Mouse (Mus musculus) gastrocnemius, adult 2 months (tissue): ENCODE measurements at regions not wholly inside any gene's neighbourhood (a gene's known extent, or its start where the extent isn't known, plus 50 kb on each side); places are given as distances from the start of the nearest gene placed in this dataset.
A peak's percentile ranks its signal among the peaks of the same experiment; 100 is the strongest.

Experiments used
- DNase-seq: peaks from one replicate; pipeline ENCODE4 v3.0.0; 2022
- H3K27ac ChIP-seq: fragments of 200-600 bp; 2 replicates; pipeline ENCODE4 v1.8.1; 2022; ENCODE audit warnings: mild to moderate bottlenecking
- H3K4me3 ChIP-seq: fragments of 200-600 bp; 2 replicates; pipeline ENCODE4 v1.8.1; 2022; ENCODE audit warnings: mild to moderate bottlenecking, moderate library complexity
- CTCF ChIP-seq: fragments of 200-600 bp; IDR thresholded peaks from 2 replicates; pipeline ENCODE4 v1.8.1; 2022; ENCODE audit warnings: antibody characterized with exemption, mild to moderate bottlenecking, moderate library complexity
- intact Hi-C: fragments of 180-260 bp; cut with DNase I; formaldehyde crosslinking; loops from one replicate; pipeline ENCODE4 v1.15.1; 2025

DNA sequence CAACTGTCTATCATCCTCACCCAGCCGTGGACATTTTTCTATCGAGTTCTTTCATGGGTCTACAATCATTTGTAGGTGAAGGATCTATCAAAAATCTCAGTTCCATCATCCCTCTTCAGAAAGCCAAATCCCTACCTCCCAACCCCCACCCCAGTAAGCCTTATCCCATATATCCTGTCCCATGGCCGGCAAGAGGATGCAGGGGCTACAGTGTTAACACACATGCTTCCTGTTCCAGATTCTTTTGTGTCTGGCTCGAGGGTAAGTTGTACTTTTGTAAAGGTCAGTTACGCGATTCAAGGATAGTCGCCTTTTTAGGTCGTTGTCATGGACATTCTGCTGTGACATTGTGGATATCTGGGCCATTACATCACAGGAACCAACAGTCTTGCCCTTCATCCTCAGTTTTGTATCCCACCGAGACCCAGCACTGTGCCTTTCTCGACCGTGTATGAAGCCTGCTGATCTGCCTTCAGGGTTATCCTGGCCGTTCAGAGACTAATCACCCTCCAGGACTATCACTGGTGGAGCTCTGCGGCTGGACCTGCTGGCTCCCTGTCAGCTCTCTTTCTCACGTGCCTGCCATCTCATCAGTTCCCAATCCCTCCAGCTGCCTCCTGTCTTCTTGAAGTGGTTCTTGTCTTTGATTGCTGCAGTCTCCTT lies 193.8 kb downstream of the Trim29 start:
- no peak for TF ChIP-seq CTCF
- DNase-seq, result no peak
- peak overlapping the region; percentile 28; the same call in 1 of the 2 replicates for H3K4me3 ChIP-seq
- H3K27ac ChIP-seq, result no peak overlapping the region
- intact Hi-C loops, result no loop called here

DNA sequence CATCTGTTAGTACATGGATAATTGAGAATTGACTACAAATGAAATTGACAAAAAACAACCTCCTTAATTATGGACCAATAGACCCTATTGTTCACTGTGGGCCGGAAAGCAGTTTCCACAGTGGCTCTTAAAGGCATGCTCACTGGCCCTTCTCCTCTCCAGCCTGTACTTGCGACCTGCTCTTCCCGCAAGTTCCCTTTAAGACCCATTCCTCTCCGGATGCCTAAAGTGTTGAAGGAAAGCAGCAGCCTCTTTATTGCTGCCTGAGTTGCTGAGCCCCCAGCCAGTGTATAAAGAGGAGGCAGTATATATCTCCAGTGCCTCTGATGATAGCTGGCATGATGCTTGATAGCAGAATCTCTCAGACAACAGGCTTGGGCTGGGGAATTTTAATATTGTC lies 195.2 kb downstream of the Trim29 start:
- Histone ChIP-seq H3K27ac (no peak overlapping the region), H3K4me3 (no peak overlapping the region)
- intact Hi-C loops, result no loop called here
- no peak for TF ChIP-seq CTCF
- no peak for DNase-seq

DNA sequence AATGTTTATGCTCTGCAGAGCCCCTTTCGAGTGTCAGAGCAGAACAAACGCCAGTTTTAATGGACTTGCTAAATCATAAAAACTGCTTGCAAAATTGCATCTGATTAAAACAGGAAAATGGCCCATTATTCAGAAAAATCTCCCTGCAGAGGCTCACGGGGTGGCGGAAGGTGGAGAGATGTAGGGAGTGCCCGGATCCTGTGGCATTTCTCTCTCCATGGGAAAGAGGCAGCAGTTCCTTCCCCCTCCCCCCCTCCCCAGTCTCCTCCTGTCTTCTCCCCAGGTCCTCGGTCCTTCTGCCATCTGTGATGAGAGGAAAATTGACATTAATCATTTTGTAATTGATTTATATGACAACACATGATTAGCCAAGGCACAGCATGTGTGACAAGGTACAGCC lies 195.6 kb downstream of the Trim29 start:
- DNase-seq, result no peak
- no peak for TF ChIP-seq CTCF
- intact Hi-C loops, result no loop called here
- no peak overlapping the region for H3K4me3 ChIP-seq
- H3K27ac ChIP-seq, result no peak overlapping the region

DNA sequence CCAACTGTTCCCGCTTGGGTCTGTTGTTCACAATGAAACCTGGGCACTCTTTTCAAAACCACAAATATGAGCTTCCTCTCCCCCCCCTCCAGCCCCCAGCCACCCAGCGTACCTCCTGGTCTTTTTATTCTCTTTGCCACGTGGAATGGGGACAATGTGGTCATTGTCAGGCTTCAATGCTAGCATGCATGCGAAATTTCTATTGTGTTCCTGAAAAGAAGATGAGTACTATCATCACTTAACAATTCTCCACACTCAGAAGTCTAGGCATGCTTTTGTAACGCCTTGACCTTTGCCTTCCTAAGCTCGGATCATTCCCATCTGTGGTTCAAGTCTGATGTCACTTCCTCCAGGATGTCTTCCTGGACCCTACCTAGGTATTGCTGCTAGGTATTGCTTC lies 202.2 kb downstream of the Trim29 start:
- no peak overlapping the region for H3K27ac ChIP-seq
- DNase-seq, result no peak
- H3K4me3 ChIP-seq, result no peak overlapping the region
- intact Hi-C loops, result no loop called here
- TF ChIP-seq CTCF, result no peak

DNA sequence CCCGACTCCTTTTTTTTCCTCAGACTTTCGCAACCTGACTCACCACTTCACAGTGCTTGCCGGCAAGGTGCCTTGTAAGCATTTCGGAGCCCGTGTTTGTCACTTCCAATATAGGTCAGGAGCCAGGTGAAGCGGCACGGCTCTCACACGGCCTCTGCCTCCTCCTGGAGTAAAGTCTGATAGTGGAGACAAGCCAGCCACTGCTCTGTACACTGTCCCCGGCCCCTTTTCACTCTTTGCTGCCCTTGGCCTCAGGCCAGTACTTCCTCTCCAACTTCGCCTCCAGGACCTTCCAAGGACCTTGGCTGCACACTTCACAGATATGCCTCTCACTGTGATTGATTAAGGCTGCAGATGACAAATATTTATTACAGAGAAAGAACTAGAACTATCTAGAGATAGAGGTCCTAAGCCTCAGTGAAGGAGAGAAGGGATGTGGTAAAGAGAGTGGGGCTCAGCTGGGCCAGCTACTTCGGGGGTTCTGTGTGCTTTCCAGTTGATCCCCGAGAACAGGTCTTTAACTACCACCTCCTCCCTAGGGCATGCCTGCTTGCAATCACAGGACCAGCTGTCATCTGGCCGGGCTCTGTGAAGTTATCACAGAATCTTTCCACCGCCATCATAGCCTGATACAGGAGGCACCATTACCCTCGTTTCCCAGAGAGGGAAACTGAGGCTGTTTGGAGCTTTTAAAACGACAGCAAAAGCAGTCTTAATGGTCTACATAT lies 204.2 kb downstream of the Trim29 start:
- no peak overlapping the region for H3K27ac ChIP-seq
- intact Hi-C loops, result no loop called here
- H3K4me3 ChIP-seq, result no peak overlapping the region
- no peak for DNase-seq
- no peak for TF ChIP-seq CTCF

DNA sequence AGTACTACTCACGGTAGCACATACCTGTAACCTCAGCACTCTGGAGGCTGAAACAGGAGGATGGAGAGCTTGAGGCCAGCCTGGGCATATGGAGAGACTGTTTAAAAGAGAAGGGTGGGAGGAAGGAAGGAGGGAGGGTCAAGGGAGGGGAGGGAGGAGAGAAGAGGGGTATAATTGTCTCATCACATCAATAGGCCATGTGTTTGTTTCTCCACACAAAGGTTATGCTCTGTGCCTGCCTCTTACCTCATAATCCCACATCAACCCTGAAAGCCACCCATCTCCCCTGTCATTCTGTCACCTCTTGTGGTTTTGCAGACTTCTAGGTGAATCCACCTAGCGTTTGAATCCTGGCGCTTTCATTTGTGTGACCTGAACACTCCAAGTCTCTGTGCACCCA lies 210.3 kb downstream of the Trim29 start:
- TF ChIP-seq CTCF, result no peak

DNA sequence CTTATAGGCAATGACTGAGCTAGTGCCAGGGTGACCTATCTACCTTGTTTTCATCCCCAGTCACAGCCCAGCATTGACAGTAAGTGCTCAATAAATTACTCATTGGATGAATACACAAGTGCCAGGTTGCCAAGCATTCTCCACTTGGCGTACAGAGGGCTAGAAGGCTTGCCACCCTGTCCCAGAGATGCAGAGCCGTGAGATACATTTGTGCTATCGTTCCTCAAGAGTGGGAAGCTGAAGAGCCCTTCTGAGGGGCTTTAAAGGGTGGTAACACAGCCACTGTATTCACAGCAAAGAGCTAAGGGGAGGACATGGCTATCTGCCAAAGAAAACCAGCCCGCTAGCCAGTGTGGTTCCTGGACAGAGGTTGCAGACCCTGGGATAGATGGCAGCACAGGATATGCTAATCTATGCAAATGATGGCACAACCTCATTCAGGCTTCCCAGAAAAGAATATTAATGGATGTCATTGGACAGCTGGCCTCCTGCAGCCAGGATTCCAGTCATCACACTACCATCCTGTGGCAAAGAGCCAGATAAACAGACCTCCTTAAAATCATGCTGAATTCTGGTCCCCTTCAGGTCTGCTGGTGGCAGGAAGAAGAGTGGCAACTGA lies 214.4 kb downstream of the Trim29 start:
- Histone ChIP-seq H3K4me3 (no peak overlapping the region), H3K27ac (no peak overlapping the region)
- intact Hi-C loops, result no loop called here
- no peak for TF ChIP-seq CTCF
- DNase-seq, result no peak

More for the DNA sequence above, 210.3 kb downstream of the Trim29 start:
- intact Hi-C loops, result no loop called here
- no peak overlapping the region for H3K27ac ChIP-seq
- no peak overlapping the region for H3K4me3 ChIP-seq
- DNase-seq, result no peak

DNA sequence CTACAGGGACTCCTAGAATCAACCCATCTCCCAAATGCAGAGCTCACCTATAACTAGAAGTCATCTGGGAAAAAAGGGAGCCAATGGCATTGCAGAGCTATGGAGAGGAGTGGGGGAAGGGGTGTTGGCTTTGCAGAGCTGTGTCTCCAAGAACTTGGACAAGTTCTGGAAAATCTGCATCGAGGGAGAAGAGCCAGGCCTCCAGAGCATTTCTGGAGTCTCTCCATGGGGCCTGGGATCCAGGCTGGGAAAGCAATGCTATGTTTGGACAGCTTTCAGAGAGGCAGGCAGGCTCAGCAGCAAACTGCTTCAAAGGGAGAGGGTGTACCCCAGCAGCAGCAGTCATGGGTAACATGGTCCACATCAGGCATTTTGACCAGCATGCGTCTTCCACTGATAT lies 211.6 kb upstream of the Nectin1 start:
- Histone ChIP-seq H3K4me3 (no peak overlapping the region), H3K27ac (no peak overlapping the region)
- no peak for TF ChIP-seq CTCF
- intact Hi-C loops, result no loop called here
- DNase-seq, result no peak

DNA sequence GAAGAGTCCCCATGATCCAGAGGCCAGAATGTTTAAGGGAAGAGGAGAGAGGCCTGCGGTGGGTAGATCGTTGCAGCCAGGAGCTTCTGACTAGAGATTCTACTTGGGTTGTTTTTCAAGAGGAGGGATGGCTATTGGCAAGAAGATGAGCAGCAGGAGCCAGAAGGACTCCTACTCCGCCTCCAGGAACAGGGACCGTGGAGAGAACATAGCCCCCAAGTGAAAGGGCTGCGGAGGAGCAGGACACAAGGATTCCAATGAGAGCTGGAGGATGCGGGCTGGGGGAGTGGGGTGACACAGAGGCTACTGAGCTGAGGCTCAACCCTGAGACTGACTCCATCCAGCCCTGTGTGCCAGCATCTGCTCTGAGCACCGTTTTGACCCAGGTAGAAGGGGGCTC lies 207.8 kb upstream of the Nectin1 start:
- no peak for DNase-seq
- no peak overlapping the region for H3K27ac ChIP-seq
- no peak for TF ChIP-seq CTCF
- intact Hi-C loops, result no loop called here
- H3K4me3 ChIP-seq, result no peak overlapping the region

DNA sequence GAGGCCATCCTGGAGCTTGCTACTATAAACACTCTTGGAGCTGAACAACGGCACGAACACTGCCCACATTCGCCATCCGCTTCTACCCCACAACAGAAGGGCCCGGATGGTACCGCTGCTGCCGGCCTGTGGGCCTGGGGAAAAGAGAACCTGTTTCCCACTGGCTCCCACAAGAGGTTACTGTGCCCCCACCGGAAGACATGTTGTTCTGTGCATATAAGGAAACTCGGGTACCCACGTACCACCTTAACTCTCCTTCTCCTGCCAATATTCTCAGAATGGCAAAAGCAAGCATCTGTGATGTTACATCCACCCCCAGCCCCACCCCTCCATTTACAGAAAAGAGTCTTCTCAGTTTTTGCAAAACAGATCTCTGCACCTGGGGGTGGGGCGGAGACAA lies 206.7 kb upstream of the Nectin1 start:
- intact Hi-C loops, result no loop called here
- no peak for TF ChIP-seq CTCF
- no peak overlapping the region for H3K27ac ChIP-seq
- no peak overlapping the region for H3K4me3 ChIP-seq
- DNase-seq, result no peak

DNA sequence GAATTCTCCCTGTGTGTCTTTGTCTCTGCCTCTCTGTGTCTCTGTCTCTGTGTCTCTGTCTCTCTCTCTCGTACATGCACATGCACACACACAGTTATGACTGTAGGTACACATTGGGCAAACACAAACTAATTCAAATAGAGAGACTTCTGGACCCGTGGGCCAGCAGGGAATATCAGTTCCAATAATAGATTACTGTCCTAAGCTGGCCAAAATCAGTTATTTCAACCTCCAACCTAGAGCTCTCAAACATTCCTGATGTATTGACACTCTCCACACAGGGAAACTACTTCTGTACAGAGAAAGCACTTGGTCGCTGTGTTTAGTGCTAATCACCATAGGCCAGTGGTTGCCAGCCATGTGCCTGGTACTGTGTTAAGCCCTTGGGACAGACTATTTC lies 203.7 kb upstream of the Nectin1 start:
- no peak for TF ChIP-seq CTCF
- Histone ChIP-seq H3K27ac (no peak overlapping the region), H3K4me3 (no peak overlapping the region)
- DNase-seq, result no peak
- intact Hi-C loops, result no loop called here

DNA sequence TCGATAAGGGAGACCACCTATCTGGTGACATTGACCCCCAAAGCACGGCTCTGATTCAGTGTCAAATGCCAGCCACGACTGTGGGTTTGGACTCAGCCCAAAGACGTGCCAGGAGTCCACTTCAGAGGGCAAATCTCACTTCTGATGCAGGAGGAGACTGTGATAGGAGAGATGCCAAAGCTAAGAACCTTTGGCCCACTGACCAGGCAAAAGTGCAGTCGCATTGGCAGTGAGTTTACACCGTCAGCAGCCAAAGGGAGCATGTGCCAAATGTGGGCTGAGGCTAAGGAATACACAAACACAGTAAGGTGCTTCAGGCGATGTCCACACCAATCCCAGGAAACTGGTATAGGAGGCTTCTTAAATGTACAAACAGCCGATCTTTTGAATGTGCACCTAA lies 202.6 kb upstream of the Nectin1 start:
- DNase-seq, result peak; percentile 39
- TF ChIP-seq CTCF, result no peak
- Histone ChIP-seq H3K27ac (no peak overlapping the region), H3K4me3 (no peak overlapping the region)
- intact Hi-C loops, result no loop called here

DNA sequence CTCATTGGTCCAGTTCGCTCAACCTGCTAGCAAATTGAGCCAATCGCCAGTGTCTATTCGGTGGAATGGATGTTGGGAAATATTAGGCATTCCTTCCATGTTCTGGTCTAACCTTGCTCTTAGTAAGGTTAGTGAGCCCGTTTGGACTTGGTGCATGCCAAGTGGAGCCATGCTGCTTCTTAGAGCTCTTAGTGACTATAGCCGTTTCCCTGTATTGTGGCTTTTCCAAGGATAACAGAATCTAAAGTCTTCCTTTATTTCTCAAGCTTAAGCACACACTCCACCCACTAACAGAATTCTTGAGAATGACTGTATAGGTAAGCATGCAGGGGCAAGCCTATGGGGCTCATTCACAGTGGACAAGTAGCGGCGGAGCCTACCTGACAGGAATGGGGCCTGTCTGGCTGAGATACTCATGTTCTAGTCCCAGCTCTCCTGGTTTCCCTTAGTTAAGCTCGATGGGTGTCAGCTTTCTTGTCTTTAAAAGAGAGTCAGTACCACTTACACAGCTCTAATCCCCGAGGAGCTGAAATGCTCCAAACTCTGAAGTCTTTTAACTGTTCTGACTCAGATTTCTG lies 201.6 kb upstream of the Nectin1 start:
- no peak overlapping the region for H3K4me3 ChIP-seq
- no peak overlapping the region for H3K27ac ChIP-seq
- DNase-seq, result no peak
- intact Hi-C loops, result no loop called here
- TF ChIP-seq CTCF, result no peak
